Mouse (Mus musculus) mesoderm, embryonic 11.5 days (tissue): Measurements from ENCODE around the gene Polr3gl.
A peak's percentile ranks its signal among the peaks of the same experiment; 100 is the strongest.

Experiments
- DNase-seq: peaks from one replicate; pipeline ENCODE4 v3.0.0-alpha.2; 2012; ENCODE audit warnings: low read depth, low spot score

Gene Polr3gl

DNA sequence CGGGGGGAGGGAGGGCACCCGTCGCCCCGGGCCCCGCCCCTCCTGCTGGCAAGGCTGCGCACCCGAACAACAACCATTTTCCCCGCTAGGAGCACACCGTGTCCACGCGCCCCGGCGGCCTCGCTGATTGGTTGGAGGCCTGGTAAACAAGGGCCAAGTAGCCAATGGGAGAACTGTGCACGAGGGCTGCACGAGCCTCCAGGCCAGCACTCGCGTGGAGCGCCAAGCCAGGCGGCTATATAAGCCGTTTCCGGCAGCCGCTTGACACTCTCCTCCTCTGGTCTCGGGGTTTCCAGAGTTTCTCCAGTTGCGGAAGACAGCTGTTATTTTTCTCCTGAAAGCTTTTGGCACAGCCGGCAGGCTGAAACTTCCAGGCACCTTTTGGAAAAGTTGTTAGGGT, 36.3 kb downstream of the Polr3gl start, which contains the start of gene Txnip:
Gene Txnip (plus strand): TSS at position 264 of the 400 bp plus-strand sequence.
- DNase-seq: peak; percentile 99

DNA sequence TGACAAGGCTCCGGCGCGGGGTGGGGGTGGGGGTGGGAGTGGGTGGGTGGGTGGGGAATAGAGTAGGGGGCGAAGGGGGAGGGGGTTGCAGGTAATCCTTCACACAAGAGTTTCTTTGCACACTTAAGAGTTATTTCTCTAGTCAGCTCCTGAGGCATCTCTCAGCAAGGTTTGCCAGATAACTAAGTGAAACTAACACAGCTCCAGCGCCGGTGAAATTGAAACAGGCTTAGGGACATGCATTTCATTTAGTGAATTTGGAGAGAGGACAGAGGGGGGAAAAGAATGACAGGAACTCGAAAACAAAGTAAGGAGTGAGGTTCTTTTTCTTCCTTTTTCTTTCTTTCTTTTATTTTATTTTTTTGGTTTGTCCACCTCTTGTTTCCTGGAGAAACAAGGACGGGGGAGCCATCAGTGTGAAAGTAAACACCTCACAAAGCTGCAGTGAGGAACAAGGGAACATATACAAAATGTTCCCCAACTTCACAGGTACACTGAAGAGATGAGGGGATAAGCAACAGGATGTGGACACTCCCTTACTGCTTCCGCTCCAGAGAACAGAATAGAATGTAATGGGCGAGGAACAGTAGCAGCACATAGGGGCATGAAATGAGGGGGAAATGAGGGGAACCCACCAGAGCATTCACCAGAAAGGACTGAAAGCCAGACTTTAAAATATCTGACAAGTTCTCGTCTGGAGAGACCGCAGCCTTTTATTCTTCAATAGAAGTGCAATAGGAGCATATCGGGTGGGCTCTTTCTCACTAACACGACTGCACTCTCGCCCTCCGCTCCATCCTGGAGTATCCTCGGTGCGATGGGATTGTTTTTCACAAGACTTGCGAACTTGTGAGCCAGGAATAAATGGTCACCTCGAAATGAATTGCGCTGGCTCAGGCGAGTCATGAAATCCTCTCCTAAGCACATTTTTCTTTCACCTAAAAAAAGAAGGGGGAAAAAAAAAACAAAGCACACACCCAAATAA, 37.0 kb downstream of the Polr3gl start:
- DNase-seq: no peak

DNA sequence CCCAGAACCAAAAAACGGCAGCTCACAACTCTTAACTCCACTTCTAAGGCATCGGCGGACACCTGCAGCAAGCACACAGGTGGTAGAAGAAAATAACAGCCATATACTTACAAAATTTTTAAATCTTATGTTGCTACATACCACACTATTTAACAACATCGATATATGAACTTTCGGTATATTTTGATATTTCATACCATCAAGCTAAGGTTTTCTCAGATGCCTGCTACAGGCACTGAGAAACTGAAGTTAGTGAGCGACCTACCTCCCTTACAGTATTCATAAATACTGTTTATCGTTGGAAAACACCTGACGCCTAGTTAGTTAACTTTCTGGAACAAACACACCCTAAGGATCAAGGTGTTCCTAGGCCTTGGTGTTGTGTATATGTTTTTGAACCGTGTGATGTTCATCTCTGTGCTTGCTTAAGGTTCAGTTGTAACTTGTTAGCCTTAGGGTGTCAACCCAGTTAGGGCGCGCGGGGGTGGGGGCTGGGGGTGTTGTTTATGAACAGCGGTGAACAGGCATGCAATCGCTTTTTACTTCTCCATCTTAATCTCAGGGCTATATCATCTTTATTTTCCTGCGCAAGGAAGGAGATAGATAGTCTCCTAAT, 37.9 kb downstream of the Polr3gl start:
- no peak for DNase-seq

DNA sequence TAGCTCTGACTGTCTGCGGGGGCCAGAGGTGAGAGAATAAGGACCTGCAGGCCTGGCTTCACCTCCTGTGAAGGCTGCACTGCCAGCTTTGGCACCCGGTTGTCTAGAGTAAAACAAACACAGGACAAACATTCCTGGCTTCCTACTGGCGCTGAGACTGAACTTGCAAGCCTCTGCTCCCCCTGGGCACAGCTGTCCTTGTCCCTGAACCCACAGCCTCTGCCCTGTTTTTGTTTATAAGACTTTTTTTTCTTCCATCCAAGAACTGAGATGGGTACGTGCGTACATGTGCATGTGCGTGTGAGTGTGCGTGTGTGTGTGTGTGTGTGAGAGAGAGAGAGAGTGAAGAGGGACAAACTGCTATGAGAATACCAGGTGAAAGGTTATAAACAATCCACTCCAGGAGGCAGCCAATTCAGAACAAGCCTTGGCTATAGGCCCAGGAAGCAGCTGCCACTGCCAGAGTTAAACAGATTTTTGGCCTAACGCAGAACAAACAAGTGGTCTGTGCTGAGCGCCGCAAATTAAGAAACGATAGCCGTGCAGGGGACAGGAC, 38.9 kb downstream of the Polr3gl start:
- no peak for DNase-seq

DNA sequence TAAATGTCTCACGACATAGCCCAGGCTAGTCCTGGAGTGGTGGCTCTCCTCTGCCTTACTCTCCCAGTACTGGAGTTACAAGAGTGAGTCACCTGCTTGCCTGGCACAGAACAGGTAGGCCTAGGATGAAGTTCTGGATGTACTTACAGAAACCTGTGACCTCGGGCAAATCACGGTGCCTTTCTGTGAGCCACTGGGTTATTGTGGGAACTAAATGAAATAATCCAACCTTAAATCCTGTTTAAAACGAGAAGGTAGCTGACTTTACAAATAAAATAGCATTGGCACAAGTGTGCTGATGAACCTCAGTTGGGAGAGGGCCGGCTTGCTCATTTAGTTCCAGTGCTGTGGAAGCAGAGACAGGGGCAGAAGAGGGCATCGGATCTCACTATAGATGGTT, 39.7 kb downstream of the Polr3gl start:
- DNase-seq: no peak

DNA sequence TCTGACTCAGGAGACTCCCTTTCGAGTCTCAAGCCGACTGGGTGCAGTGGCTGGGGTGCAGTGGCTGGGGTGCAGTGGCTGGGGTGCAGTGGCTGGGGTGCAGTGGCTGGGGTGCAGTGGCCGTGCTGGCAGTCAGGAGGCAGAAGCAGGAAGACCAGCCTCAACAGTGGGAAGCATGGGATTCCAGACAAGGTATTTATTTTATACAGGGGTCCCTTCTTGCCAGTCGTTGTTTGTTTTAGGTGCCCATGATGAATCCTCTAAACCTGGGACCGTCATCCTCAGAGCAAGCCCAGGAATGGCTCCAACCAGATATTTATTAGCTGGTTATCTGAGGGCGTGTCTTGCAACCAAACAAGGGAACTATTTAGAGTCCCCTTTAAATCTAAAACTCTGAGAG, 40.4 kb downstream of the Polr3gl start:
- no peak for DNase-seq

DNA sequence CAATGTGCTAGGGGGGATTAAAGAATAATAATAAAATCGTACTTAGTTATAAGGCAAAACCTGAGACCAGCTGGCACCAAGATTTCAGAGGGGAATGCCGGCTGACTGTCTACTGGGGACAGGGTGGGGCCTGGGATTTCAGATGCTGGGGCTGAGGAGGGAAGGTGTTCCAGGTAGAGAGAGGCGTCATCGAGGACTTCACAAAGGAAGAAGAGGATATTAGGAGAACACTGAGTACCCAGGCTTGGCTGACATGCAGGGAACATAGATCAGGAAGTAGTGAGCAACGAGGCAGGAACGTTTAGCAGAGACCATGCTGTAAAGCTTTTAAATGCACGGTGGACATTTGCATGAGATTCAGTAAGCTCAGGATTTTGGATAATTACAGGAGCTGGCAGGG, 42.1 kb downstream of the Polr3gl start:
- no peak for DNase-seq

DNA sequence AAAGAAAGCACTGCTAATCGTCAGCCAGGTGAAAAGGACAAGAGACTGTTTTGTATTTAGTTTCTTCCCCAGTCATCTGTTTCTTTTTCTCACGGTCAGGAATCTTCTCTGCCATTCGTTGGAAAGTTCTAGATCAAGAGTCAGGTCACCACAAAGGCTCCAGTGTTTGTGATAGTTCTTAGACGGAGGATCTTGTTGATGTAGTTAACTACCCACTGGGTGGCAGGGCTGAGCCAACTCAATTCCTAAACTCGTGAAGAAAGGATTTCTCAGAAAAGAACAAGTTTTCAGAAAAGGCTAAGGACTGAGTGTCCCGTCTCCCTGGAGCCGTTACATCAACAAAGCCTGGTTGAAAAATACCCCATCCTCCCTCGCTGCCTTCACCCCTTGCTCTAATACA, 42.8 kb downstream of the Polr3gl start:
- DNase-seq: peak; percentile 50

DNA sequence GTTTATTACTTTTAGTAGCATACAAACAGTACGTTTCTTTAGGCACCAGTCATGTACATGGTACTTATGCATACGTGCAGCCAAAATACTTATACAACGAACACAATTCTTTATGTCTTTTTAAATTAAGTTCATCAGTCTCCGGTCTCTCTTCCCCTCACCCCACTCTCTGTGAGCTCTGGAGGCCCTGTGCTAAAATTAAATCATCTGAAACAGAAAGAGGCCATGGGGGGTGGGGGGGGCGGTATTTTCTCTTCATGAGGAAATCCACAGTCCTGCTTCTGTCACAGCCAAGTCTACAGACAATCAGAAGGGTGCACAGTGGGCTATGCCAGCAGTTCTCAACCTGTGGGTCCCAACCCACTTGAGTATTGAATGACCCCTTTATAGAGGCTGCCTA, 44.6 kb downstream of the Polr3gl start:
- no peak for DNase-seq

DNA sequence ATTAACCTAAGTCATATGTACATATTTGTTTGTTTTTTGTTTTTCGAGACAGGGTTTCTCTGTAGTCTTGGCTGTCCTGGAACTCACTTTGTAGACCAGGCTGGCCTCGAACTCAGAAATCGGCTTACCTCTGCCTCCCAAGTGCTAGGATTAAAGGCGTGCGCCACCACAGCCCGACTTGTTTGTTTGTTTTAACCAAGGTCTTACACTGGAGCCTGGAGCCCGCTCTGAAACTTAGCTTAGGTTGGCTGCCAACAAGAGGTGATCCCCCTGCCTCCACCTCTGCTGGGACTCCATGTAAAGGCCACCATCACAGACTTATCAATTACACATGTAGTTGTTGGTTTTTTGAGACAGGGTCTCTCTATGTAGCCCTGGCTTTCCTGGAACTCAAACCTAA, 45.2 kb downstream of the Polr3gl start:
- DNase-seq: no peak

DNA sequence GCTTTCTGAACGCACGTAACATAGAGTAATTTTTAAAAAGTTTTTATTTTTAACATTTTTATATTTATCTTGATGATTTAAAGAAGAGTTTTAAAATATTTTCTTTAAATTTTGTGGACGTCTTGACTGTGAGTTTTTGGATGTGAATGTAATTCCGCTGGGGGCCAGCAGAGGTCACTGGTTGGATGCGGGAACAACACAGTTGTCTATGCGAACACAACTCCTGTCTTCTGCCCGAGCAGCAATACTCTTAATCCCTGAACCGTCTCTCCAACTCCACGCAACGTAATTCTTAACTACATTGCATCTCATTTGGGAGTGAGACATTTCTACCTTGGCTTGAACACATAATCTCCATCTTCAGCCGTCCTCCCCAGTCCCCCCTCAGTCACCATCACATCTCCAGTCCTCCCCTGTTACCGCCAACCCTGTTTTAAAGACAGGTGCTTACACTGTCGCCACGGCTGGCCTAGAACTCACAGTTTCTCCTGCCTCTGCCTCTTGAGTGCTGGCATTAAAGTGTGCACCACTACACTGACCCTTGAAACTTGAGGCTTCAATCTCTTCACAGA, 46.5 kb downstream of the Polr3gl start:
- peak; percentile 74 for DNase-seq

DNA sequence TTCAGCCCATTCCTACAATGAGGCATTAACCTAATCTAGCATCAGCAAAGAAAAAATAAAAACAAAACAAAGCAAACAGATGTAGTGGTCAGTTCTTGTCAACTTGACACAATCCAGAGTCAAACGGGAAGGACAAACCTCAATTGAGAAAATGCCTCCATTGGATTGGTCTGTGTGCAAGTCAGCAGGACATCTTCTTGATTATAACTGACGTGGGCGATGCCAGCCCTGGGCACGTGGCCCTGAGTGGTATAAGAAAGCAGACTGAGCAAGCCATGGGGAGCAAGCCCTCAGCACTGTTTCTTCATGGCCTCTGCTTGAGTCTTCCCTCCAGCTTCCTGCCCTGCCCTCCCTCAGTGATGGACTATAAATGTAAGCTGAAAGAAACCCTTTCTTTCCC, 47.1 kb downstream of the Polr3gl start:
- no peak for DNase-seq

DNA sequence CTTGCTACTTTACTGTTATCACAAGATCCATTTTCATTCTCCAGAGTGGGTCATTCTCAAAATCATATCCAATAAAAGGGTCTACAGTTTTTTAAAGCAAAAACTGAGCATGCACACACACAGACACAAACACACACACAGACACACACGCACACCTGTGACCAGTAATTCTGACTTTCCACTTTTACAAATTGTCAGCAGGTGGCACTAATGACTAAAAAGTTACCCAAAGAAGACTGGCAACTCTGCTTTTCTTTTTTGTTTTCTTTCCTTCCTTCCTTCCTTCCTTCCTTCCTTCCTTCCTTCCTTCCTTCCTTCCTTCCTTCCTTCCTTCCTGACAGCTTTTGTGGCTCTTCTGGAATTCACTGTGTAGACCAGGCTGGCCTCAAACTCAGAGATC, 48.4 kb downstream of the Polr3gl start:
- DNase-seq: no peak

DNA sequence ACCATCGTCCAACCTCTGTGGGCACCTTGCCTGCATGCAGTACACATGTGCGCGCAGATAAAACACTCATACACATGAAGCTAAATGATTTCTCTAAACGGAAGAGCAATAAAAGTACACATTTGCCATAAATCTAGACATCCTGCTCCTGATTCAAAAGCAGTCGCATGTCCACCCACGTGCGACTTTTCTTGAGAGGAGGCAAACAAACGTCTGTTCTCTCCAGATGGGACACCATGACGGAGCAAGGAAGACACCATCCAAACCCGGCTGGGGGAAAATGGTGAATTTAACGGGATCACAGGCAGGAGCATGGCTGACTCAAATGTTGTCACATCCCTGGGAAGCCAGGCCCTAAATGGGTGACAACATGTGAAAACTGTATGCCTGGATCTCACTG, 50.6 kb downstream of the Polr3gl start:
- DNase-seq: no peak

DNA sequence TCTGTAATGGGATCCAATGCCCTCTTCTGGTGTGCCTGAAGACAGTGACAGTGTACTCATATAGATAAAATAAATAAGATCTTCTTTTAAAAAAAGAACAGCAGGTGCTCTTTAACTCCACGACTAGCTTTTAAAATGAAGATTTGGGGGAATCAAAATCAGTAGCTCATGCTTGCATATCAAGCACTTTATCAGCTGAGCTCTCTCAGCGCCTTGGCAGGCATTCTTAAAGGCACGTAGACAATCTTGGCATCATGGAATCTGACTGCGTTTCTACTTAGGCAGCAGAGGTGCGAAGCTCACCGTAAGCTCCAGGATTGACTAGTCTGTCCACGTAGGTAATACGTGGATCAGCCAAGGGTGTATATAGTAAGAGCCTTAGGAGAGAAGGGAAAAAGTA, 51.4 kb downstream of the Polr3gl start:
- DNase-seq: no peak

DNA sequence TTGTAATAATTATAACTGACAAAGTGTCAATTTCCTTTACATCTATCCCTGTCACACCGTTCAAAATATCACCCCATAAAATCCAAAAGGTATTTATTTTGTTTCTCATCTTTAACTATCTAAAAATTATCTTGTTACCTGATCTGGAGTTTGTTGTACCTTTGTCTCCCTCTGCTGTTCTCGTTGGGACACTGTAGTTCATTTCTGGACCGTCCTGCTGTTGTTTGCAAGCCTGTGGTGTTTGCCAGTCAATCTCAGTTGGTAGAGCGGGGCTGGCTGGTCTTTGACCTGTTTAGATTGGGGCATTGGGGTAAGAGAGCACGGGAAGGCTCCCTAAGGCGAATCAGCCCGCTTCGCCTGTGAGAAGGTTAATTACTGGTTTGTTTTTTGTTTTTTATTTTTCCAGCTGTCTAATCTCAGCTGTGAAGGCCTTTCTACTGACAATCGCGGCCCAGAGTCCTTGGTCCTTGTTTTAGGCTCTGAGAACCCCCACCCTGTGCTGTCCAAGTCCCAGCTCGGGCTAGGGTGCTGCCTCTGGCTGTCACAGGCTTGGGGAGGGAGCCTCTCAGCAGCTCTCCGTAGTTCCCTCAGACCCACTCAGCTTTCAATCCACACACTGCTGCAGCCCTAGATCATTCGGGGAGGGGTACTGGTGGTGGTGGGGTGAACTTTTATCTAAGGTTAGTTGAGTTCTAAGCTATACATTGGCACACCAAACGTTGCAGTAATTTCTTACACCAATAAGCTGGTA, 52.5 kb downstream of the Polr3gl start:
- DNase-seq: no peak

DNA sequence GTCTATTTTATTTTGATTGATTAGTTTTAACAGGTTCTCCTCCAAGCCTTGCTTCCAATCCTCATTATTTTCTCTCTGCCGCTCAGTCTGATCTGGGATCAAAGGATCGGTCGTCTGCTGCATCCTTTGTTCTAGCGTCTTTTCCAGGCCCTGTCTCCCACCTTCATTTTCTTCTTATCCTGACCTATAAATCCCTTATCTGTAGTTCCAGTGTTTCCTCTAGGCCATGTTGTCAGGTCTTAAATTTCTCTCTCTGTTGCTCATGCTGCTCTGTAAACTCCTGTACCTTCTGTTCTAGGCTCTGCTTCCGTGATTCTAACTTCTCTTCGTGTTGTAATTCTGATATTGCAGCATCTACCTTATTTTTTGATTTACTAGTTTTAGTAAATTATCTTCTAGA, 53.2 kb downstream of the Polr3gl start:
- no peak for DNase-seq

DNA sequence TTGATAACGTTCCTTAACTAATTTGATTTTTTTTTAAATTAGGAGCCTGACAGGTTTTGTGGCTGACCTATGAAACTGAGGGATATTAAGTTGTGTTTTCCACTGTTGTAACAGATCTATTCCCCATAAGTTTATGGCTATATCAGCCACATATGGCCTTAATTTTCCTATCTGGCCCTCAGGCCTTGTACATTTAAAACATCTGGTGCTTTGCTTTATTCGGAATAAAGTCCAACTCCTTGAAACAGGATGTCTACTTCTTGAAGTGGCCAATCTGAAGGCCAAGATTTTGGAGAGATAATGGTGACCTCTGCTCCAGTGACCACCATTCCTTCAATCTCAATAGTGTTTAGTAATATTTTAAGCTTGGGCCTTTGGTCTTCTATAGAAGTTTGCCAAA, 54.7 kb downstream of the Polr3gl start:
- DNase-seq: no peak

DNA sequence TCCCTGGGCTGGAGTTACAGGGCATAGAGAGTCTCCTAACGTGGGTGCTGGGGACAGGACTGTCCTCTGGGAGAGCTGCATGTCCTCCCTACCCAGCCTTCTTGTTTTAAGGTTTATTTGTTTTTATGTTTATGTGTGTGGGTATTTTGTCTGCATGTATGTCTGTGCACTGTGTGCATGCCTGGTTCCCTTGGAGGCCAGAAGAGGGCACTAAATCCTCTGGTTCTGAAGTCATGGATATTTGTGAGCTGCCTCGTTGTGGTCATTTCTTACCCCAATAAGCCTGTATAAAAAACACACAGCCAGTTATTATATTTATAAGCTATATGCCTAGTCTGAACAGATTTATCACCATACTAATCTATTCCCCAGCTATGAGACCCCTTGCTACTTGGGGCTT, 59.7 kb downstream of the Polr3gl start:
- no peak for DNase-seq

DNA sequence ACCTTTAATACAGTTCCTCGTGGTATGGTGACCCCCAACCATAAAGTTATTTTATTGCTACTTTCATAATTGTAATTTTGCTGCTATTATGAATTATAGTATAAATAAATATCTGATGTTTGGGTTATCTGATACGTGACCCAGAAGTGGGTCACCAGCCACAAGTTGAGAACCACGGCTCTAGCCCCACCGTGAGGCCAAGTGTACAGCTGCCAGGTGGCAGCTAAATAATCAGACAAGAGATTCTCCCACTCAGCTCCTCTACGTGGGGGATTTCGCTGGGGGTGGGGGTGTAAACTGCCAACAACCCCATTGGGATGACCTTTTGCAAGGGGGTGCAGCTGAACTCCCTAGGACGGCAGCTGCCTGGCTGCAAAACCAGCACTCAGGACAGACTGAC, 61.9 kb downstream of the Polr3gl start:
- no peak for DNase-seq

DNA sequence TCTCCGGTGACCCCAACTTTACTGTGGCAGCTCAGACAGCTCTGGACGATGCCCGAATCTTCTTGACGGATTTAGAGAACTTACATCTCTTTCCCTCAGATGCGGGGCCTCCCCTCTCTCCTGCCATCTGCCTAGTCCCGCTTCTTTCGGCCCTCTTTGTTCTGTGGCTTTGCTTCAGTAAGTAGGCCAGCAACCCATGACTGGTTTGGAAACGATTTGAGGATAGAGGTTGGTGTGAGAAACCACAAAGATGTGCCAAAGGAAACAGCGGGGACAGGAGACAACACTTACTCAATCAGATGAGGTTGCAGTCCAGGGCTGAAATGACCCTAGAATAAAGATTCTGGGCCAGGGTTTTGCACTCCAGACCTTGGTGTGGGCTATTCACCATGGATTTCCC, 65.5 kb downstream of the Polr3gl start:
- no peak for DNase-seq
